Mouse (Mus musculus) liver, postnatal 0 days (tissue): ENCODE measurements at regions not wholly inside any gene's neighbourhood (a gene's known extent, or its start where the extent isn't known, plus 50 kb on each side); places are given as distances from the start of the nearest gene placed in this dataset.

Source experiments
- CTCF ChIP-seq: sonication (generic); IDR thresholded peaks from 2 replicates; pipeline ENCODE4 v1.5.1; 2016; ENCODE audit warnings: antibody characterized with exemption, low read depth
- EP300 ChIP-seq: IDR thresholded peaks from 2 replicates; pipeline ENCODE4 v1.6.1; 2016; ENCODE audit warnings: antibody characterized with exemption, low read depth, mild to moderate bottlenecking

DNA sequence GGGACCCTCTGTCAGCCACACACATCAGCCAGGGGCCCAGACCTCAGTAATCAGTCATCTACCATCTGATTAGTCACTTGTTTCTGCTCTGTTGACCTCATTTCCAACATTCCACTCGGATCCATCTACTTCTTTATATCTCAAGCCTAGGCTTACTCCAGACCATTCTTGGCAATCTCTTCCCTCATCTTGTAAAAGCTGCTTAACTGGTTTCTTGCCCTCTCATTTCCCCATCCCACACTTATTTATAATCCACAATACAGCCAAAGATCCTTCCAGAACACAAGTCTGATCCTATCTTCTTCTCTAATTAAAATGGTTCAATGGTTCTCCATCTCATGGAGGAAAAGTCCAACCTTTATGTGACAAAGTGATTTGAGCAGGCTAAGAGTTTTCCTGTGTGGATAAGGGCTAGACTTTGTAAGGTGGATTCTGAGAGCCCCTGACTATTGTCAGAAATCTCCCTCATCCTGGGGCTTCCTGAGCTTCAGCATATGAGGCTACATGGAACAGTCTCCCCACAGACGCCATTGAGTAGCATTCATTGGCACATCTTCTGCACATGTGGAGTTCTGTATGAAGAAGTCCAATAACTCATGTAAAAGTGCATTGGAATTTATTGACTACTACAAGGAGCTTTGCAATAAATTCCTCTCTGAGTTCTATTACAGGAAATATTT lies 100.7 kb upstream of the Tns3 start:
- TF ChIP-seq CTCF = no peak
- no peak for TF ChIP-seq EP300
